Mouse (Mus musculus) bone marrow macrophage, adult 2 months (primary cell): ENCODE data around the gene Kctd12.

ENCODE experiments used
- CTCF ChIP-seq: IDR thresholded peaks from 2 replicates; pipeline ENCODE4 v1.5.1; 2012; ENCODE audit warnings: low read depth, mild to moderate bottlenecking, low read length, moderate library complexity
- POLR2A ChIP-seq: IDR thresholded peaks from 2 replicates; pipeline ENCODE4 v1.6.1; 2012; ENCODE audit warnings: mild to moderate bottlenecking, low read depth, low read length, borderline replicate concordance

- TF ChIP-seq CTCF: peak; percentile 25; the same call in 1 of the 2 replicates
- TF ChIP-seq POLR2A: no peak
Observed at GRCm38 (mm10) chr14:102980481-102980880, 2.0 kb downstream of the Kctd12 start.
